Mouse (Mus musculus): ENCODE measurements around the gene Tmem53.
"Not testable (repeated sequence)": the region's sequence is repeated elsewhere in the genome, so short reads cannot be mapped to it uniquely, and the experiment has no call there.

The Tmem53 gene

DNA sequence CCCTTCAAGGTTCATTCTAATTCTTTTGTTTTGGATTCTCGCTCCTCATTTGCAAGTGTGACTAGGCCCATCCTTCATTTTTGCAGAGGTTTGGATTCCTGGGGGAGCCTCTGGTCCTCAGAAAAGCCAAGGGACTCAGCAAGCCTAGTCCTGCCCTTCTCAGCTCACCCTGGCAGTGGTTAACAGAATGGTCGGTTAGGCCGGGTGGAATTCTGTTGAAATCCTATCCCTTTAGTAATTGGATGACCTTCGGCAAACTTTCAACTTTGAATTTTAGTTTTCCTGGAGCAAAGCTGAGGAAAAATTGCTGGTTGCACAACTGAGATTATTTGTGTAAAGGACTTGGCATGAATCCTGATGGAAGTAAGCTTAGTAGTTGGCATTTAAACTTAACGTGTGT lies 600 bp downstream of the Tmem53 start:
- no peak for DNase-seq

DNA sequence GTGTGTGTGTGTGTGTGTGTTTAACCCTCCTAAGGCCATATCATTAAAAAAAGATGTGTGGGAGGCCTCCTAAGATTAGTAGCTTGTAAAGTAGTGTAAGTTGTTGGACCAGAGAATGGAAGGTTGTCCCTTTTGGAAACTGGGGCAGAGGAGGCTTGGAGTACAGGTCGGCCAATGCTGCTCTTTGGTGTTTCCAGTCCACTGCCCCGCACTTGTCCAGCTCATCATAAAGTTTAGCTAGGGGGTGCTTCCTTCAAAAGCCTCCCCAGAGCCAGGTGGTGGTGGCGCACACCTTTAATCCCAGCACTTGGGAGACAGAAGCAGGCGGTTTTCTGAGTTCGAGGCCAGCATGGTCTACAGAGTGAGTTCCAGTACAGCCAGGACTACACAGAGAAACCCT lies 1.0 kb downstream of the Tmem53 start:
- DNase-seq, result no peak

DNA sequence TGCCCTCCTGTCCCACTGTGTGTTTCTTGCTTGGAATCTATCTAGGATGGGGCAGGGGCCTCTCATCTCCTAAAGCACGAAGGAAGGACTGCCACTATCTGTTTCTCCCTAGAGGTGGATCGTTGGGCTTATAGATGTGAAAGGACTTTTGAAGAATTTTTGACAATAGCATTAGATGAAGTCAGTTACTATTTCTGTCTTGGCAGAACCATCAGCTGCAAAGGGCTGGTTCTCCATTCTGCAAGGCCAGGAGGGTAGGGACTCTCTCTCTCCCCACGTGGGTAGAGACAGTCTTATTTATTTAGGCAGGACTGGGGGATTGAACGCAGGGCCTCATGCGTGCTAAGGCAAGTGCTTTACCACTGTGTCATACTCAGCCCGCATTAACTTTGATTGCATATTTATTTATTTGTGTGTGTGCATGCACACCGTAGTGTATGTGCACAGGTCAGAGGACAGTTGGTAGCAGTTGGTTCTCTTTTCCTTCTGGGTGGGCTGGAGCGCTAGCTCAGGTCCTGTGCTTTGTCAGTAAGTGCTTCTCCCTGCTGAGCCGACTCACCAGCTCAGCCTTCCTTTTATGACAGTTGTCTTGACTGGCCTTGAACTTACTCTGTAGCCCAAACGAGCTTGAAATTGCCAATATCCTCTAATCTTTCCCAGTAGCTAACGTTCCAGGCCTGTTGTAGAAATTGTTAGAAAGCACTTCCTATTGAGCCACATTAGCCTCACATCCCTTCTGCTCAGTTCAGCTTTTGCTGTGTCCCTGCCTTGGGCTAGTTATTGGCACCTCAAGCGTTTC lies 1.7 kb downstream of the Tmem53 start:
- DNase-seq, result no peak

DNA sequence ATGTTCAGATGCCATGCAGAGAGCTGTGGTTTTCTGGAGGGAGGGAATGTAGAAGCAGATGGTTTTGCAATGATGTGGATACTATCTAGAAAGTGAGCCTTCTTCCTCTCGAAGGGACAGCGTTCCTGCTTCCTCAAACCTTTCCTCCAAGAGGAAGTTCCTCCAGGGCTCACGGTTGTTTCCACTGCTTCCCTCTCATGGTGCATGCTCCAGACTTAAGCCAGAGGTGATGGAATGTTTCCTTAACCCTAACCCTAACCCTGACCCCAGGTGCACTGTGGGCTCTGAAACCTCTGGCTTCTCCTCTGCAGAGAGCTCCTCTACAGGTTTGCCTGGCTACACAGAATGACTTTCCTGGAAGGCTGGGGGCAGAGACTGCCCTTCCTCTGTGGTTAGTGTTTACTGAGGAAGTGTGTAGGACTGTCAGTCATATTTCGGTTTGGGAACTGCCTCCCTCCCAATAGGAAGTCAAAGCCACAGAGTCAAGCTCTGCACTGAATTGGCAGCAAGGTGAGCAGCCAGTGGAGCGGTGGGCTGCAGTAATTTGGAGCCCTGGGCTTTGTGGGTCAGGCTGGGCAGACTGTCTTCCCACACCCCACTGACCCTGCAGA lies 2.4 kb downstream of the Tmem53 start:
- no peak for DNase-seq

DNA sequence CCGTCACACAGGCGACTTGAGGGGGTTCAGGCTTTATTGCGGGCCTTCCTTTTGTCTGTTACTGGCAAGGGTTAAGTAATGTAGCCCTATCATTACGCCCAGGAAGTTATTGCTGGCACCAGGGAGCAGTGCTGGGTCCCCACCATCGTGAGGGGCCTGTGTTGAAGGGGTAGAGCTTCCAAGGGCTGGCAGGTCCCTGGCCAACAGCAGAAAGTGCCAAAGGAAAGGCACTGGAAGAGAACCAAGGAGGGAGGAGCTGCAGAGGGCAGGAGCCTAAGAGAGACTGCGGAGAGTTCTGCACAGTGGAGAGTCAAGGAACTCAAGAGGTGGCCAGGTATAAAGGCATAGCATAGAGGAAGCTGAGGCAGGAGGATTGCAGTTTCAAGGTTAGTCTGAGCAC lies 2.9 kb downstream of the Tmem53 start:
- DNase-seq, result no peak

DNA sequence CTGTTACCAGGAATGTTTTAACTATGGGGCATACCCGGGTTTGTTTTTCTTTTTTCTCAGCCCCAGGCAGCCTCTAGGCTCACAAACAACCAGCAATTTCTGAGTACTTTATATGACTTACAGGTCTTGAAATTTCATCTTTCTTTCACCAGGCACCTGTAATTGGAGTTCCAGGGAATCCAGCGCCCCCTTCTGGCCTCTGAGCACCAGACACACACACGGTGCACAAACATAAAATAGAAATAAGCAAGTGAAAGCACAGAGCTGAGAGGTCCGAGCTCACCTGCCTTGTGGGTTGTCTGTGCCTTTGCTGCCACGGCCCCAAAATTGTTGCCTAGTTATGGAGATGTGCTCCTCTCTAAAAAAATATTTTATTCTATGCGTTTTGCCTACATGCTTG lies 8.2 kb downstream of the Tmem53 start:
- not testable (repeated sequence) for DNase-seq

DNA sequence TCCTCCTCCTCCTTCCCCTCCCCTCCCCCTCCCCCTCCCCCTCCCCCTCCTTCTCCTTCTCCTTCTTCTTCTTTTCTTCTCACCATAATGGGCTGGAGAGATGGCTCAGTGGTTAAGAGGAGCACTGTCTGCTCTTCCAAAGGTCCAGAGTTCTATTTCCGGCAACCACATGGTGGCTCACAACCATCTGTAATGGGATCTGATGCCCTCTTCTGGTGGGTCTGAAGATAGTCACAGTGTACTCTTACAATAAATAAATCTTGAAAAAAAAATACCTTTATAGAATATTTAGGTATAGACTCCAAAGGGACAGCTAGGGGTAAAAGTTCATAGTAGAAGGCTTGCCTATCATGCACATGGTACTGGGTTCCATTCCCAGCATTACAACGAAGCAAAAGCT lies 9.5 kb downstream of the Tmem53 start:
- no peak for DNase-seq

DNA sequence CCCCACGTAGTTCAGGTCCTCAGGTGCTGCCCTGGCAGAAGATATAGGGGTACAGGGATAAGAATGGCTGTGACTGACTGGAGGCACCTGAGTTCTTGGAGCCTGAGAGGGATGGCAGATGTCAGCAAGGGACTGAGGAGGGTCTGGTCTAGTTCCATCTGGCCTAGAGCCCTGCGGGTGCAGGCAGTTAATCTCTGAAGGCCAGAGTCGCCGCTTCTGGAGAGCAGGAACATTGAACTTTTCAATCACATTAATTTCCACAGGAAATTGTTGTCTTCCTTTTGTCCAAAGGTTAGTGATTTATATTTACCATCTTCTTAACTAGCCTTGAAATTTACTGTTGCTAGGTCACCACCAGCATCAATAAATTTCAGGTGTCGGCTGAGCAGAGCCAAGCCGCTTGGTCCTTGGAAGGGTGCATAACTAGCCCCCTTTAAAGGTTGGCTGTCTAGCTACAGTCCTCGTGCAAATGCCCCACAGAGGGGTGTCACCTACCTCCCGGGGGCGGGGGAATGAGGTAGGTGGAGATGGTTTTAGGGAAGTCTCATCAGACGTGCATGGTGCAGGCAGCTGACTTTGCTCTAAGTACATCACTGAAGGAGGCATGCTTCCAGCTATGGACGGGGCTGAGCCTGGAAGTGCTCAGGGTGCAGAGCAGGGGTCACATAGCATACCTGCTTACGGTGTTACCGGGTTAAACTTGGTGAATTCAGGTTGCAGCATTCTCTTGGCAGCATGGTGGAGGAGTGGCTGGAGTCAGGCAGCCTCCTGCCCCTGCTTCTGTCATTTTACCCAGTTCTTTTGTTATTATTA lies 10.6 kb downstream of the Tmem53 start:
- peak; percentile 52 to 68 for DNase-seq

DNA sequence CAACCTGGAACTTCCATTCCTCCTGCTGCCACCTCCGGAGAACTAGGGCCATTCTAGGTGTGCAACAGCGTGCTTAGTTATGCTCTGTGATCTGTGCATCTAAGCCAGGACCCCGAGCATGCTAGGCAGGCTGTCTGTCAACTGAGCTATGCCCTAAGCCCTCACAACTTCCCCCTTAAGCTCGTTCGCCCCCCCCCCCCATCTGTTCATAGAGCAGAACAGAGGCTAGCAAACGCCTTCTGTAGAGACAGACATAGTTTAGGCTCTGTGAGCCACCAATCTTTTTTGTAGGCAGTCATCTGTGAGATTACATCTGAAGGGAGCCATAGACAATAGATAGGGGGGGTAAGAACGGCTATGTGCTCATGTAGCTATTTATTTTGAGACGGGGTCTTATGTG lies 11.2 kb downstream of the Tmem53 start:
- DNase-seq, result no peak

DNA sequence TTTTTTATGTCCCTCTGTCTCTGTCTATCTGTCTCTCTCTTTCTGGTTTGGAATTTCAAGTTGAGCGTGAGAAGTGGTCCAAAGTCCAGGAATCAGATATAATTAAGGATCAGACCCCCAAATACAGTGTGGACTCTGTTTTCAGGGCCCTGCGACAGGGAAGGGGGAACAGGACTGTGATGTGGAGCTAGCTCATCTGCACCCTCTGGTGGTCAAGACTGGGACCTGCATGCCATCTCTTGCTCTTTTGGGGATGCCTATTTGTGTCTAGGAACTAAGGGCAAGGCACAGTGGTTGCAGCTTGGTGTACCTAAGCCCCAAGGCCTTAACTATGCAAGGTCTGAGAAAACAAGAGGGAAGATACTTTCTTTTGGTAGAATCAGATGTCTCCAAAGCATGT lies 15.5 kb downstream of the Tmem53 start:
- peak; percentile 82 to 86 for DNase-seq

DNA sequence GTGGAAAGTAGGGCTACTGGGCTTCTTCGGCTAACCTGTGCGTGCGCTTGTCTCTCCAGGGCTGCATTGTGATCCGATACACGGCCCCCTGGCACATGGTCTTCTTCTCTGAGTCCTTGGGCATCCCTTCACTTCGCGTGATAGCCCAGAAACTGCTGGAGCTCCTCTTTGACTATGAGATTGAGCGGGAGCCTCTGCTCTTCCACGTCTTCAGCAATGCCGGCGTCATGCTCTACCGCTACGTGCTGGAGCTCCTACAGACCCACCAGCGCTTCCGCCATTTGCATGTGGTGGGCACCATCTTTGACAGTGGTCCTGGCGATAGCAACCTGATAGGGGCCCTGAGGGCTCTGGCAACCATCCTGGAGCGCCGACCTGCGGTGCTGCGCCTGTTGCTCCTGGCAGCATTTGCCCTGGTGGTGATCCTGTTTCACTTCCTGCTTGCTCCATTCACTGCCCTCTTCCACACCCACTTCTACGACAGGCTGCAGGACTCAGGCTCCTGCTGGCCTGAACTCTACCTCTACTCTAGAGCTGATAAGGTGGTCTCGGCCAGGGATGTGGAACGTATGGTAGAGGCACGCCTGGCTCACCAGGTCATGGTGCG lies 16.2 kb downstream of the Tmem53 start:
- DNase-seq, result no peak

DNA sequence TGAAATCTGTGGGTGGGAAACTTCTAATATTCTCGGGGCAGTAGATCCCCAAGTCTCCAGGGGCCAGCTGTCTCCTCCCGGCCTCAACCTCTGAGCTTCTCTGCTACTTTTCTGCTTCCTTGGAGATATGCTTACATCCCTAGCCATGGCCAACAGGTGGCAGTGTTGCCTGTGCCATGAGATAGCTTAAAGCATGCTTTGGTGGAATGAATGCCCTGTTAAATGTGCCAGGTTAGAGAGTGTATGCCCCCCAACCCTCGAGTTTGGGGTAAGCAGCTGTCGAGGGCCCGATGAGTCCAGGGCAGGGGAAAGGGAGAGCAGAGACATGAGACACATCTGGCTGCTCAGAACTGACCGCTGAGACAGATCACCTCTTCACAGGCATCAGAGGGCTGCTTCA lies 18.5 kb downstream of the Tmem53 start:
- peak; percentile 69 to 83 for DNase-seq

DNA sequence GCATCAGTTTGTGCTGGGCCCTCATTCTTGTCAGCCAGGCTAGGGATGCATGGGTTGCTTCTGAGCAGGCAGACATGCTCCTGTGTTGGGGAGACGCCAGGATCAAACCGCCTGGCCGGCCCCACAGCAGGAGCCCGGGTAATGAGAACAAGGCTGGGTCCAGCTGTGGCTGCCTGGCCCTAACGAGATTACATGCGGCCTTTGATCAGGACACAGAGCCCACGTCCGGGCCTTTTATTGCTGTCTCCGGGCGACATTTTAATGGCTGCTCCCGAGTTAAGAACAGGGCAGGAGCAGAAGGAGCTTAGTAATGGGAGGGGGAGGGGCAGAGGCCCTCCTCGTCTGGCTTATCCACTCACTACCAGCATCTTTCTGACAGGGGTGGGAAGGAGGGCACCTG lies 20.7 kb downstream of the Tmem53 start:
- no peak for DNase-seq

DNA sequence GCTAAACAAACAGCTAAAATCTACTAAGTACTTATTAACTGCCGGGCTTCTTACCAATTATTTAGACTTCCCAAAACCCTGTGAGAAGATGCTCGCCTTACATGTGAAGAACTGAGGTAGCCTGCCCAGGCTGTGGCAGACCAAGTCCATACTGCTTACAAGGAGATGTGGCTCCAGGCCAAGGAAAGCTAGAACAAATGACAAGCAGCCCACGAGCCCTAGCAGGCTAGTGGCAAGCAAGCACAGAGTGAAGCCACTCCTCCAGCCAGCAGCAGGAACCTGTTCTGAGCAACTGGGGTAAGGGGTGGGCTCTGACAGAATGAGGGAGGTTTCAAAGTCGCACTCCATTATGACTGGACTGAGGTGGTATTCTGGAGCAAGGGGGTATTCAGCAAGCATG lies 23.0 kb downstream of the Tmem53 start:
- no peak for DNase-seq

DNA sequence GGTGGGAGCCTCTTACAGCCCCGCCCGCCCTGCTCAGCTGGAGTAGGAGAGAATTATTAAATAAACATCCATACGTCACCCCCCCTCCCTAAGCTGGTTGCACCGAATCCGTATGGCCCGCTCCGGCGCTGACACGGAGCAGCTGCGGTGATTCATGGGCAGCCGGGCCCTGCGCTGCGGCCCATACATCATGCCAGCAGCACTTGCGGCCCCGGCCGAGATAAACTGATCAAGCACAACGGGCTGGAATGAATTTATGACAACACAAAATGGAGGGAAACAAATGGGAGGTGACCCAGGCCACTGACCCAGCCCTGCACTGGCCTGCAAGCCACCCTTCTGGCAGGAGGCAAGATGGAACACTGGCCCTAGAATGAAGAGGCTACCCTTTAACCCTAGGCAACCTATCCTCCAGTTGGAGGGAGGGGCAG lies 24.5 kb downstream of the Tmem53 start:
- DNase-seq, result no peak

DNA sequence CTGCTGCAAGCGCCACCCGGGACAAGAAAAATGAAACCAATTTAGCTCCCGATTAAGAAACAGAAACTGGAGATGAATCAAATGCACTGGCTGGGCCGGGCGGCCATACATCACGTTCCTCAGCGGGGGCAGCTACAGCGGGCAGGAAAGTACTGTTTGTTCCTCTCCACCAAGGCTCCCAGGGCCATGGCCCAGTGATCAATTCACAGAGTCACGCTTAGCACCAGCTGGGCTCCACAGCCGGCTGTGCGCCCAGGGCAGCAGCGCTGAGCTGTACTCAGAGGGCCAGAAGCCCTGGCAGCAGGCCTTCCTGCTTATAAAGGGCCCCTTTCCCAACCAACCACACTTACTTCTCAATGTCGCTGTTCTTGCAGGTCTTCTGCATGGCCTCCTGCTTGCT lies 25.3 kb downstream of the Tmem53 start:
- DNase-seq, result no peak

DNA sequence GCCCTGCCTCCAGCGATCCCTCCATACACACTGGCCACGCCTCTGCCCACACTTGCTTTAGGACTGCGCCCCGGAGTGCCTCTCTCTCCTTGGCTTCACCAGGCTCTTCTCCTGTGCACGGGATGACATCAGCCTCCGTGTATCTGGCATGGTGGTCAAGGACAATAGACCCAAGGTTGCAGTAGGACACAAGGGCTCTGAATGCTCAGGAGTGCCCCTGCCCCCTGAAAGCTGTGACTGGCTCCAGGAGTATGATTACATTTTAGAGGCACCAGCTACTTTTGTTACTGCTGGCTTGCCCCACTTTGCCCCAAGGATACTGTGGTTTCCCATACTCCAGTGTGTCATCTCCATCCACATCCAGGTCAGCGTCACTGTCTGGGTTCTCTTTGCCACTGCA lies 25.9 kb downstream of the Tmem53 start:
- DNase-seq, result no peak

DNA sequence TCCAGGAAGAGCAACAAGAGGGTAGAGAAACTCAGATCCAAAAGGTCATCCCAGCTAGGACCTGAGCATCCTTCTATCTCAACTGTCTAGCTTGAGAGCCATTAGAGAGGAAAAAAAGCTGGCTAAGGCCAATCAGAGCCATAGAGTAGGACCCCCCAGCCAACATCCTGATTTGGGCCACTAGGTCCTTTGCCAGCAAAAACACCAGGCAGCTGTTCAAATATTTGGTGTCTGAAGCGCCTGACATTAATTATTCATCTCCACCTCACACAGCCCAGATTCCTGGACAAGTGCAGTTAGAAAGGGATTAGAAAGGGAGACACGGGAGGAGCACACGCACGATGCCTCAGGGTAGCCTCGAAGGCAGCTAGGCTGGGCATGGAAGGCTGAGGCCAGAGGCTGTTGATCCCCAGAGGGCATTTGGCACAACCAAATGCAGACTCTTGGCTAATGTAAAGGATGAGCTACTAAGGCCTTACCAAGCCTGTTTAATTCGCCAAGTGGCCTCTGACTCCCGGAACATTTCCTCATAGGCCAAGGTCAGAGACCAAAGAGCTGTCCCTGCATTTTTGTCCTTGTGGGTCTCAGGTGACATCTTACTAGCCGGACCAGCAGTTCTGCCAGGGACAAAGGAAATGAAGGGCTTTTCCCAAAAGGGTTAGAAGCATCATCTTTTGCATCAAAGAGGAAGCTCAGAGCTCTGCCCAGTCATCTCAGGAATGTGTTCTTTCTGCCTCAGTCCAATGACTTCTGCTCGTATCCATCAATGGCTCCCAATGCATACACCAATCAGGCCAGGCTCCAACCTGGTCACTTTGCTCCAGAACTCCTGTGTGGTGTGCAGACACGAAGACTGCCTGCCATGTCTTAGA lies 26.9 kb downstream of the Tmem53 start:
- DNase-seq, result no peak

DNA sequence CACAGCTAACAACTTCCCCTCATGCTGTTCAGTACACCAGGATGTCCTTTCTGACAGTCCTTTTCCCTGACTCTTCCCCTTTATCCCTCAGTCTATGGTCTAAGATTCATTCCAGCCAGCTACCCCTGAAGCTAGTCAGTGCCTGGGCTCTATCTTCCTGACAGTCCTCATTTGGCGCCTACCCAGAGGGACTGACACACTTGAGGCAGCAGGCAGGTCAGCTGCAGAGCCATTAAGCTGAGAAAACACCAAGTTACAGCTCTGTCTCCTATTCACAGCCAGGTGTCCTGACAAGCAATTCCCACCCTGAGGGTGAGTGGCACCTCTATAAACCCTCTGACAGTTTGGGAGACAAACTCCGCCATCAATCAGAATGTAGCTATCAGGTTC lies 27.5 kb downstream of the Tmem53 start:
- no peak for DNase-seq

DNA sequence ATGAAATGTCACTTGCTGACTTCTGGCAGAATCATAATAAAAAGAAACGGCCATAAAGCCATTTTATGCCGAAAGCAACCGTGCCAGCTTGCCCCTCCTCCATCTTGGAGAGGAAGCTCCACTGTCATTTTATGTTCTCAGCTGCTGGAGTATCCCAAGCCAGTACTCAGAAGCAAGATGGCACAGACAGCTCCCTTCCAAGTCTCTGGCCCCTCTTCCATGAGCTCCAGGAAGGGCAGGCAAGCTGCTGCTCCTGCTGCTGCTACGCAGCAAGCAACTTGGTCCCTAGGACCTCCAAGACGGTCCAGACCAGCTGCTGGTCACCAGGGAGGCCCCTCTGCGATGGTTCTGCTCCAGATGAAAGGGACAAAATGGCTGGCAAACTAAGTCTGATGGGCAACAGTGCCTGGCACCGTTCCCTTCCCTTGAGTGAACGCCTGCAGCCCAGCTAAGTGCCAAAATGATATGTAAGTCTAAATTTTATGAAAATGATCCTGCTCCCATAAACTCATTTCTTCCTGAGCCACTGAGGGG lies 28.7 kb downstream of the Tmem53 start:
- DNase-seq, result no peak

DNA sequence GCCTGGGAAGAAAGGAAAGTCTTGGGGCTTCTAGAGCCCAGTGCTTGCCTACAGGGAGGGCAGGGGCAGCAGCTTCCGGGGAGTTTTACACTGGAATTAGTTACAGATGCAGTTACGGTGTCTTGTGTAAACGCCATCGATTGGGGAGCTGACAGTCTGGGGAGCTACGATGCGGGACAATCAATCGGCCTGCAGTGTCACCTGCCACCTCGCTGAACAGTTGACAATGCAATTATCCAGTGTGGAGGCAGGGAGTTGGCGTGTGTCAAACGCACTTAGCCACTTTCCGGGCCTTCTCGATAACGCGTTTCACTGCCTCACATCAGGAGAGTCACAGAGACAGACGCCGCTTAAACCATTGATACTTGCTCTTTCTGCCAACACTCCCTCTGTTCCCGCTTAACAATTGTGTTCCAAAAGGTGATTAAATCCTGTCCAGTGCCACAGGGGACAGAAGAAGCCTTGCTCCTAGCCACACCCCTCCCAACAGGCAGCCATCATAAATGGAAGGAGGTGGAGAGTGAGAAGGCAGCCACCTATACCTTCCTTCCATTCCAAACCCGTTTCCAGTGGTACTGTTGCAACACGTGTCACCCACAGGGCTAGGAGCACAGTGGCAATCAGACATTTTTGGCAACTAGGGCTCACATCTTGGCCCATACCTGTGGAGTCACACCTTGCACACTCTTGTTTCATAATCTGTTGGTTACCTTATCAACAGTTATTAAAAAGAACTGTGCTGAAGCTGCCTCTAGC lies 29.5 kb downstream of the Tmem53 start:
- no peak for DNase-seq

All from cerebellum, postnatal 25 days (tissue).